Mouse (Mus musculus) liver, embryonic 16.5 days (tissue): Measurements from ENCODE around the gene Pdxk. TPM values are rescaled to one million over a fixed set of nuclear protein-coding genes. Genes with fewer than 3 reads are reported as not detected.

Source experiments
- ATAC-seq: fragments of 200-750 bp; cut with Nextera tagmentation; 2 replicates; pipeline ENCODE4 v1.8.0; 2017; ENCODE audit warnings: low read depth, mild to moderate bottlenecking, moderate number of reproducible peaks, moderate library complexity
- H3K27ac ChIP-seq: fragments of 300-500 bp; sonication (generic); 2 replicates; pipeline ENCODE4 v1.5.1; 2014; ENCODE audit warnings: mild to moderate bottlenecking, low read length
- H3K27me3 ChIP-seq: fragments of 300-500 bp; sonication (generic); 2 replicates; pipeline ENCODE4 v1.6.1; 2014; ENCODE audit warnings: low read depth, low read length, mixed read lengths; ENCODE audit not compliant: control insufficient read depth, insufficient read depth
- H3K36me3 ChIP-seq: fragments of 300-500 bp; sonication (generic); 2 replicates; pipeline ENCODE4 v1.6.1; 2014; ENCODE audit warnings: mild to moderate bottlenecking; ENCODE audit not compliant: control insufficient read depth, insufficient read depth
- H3K4me1 ChIP-seq: fragments of 300-500 bp; sonication (generic); 2 replicates; pipeline ENCODE4 v1.6.1; 2014; ENCODE audit warnings: low read depth, low read length, mixed read lengths; ENCODE audit not compliant: control insufficient read depth
- H3K4me2 ChIP-seq: fragments of 300-500 bp; sonication (generic); 2 replicates; pipeline ENCODE4 v1.6.1; 2014; ENCODE audit warnings: low read depth, low read length, mixed read lengths
- H3K4me3 ChIP-seq: fragments of 300-500 bp; sonication (generic); 2 replicates; pipeline ENCODE4 v1.5.1; 2014; ENCODE audit warnings: low read depth, mild to moderate bottlenecking, low read length
- H3K9ac ChIP-seq: fragments of 300-500 bp; sonication (generic); 2 replicates; pipeline ENCODE4 v1.6.1; 2014; ENCODE audit warnings: low read depth, low read length
- H3K9me3 ChIP-seq: fragments of 300-500 bp; sonication (generic); replicated peaks from 2 replicates; pipeline ENCODE4 v1.6.1; 2016; ENCODE audit warnings: low read length; ENCODE audit not compliant: control insufficient read depth
- WGBS: fragments of 180-500 bp; shearing (Covaris S2); extraction: QIAGEN DNeasy Blood & Tissue Kit; methylation state at CpG from one replicate; pipeline ENCODE4 v1.1.7; 2014; ENCODE audit not compliant: insufficient replicate concordance; 5-methylcytosine and 5-hydroxymethylcytosine counted together
- polyA plus RNA-seq: library from polyadenylated mRNA; unstranded; fragments of >200 nt; fragmentation: Nextera tagmentation; extraction: Ambion mirVana; gene quantifications from 2 replicates; pipeline ENCODE4 v1.2.1, GENCODE M21; 2015

The Pdxk gene
- polyA plus RNA-seq, 1 experiment from 2014 or later, result 6.4 TPM

DNA sequence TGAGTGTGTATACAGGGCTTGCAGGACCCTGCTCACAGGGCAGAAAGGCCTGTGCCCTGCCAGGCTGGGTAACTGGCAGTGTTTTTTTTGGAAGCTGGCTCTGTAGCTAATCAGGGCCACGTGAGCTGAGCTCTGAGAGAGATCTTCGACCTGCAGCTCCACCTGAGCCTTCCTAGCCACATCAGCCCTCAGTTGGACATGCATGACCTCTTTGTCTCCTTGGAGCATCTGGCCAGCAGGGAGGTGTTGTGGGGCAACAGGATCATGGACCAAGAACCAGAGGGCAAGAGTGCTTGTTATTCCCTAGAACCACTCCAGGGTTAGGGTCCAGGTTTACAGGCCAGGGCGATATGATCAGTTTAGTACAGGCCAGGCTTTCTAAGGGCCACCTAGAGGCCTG lies 17.4 kb downstream of the Pdxk start:
- Histone ChIP-seq H3K27ac (no peak overlapping the region), H3K4me2 (no peak overlapping the region), H3K27me3 (no peaks in the 10 kb centered on the region), H3K9me3 (no peaks in the 10 kb centered on the region), H3K36me3 (no peaks in the 10 kb centered on the region), H3K4me3 (no peak overlapping the region), H3K9ac (no peak overlapping the region), H3K4me1 (no peaks in the 10 kb centered on the region)
- 66% methylated on average over 3 of the region's 3 CpGs for WGBS
- no peak for ATAC-seq

DNA sequence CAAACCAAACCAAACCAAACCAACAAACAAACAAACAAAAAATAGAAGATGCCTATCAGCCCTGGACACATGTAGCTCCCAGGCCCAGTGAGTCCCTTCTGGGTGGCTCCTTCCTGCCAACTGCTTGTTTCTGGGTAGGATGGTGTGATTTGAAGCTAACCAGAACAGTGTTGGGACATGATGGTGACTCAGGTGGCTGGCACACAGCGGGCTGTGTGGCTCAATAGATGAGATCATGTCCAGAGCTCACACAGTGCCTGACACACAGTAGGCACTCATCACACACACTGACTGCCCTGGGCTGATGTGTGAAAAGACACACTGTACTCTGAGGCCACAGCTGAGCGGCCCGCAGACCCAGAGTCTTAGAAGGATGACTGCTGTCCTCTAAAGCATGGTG lies 18.6 kb downstream of the Pdxk start:
- no peak overlapping the region for H3K27ac ChIP-seq
- H3K9ac ChIP-seq, result no peak overlapping the region
- H3K27me3 ChIP-seq, result no peaks in the 10 kb centered on the region
- H3K4me2 ChIP-seq, result no peak overlapping the region
- H3K36me3 ChIP-seq, result no peaks in the 10 kb centered on the region
- H3K4me1 ChIP-seq, result no peaks in the 10 kb centered on the region
- no peak overlapping the region for H3K4me3 ChIP-seq
- ATAC-seq, result no peak
- 62% methylated on average over 3 of the region's 3 CpGs for WGBS
- no peaks in the 10 kb centered on the region for H3K9me3 ChIP-seq

DNA sequence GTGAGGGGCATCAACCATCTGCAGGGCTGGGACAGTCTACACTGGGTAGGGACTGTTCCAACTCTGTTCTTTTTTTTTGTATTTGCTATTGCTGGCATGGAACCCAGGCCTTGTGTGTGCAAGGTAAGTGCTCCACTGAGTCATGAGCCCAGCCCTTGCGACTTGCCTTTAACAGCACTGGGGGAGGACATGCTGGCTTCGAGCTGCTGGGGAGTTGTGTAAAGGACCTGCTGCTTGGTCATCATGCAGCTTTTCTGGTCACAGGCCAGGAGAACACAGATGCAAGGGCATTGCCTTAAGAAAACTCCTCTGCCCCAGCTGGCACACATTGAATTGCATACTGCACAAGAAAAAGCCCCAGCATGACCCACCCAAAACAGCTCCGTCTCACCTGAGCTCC lies 22.5 kb downstream of the Pdxk start:
- WGBS, result 77% methylated on average over 3 of the region's 3 CpGs
- no peak for ATAC-seq
- H3K9me3 ChIP-seq, result no peaks in the 10 kb centered on the region

DNA sequence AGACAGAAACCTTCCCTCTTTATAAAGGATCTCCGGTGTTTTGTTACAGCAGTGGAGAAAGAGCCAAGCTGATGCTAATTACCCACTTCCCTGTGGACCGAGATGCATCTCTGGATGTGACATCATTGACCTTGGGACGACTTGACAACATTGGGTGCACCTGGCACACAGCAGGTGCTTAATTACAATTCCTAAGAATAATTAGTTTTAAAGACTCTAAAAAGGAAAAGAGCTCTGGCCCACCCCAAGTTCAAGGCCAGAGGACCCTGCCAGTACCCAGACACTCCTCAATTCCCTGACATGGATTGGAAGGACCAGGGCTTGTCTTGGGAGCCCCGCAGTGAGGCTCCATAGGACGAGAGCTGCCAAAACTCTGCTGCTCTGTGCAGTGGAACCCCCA lies 23.2 kb downstream of the Pdxk start:
- Histone ChIP-seq H3K27ac (no peak overlapping the region), H3K36me3 (no peaks in the 10 kb centered on the region), H3K9ac (no peak overlapping the region), H3K4me1 (no peaks in the 10 kb centered on the region), H3K4me2 (no peak overlapping the region), H3K9me3 (no peaks in the 10 kb centered on the region), H3K27me3 (no peaks in the 10 kb centered on the region), H3K4me3 (no peak overlapping the region)
- 66% methylated on average over 5 of the region's 5 CpGs for WGBS
- ATAC-seq, result no peak

More for the DNA sequence above, 22.5 kb downstream of the Pdxk start:
- H3K4me2 ChIP-seq, result no peak overlapping the region
- no peaks in the 10 kb centered on the region for H3K4me1 ChIP-seq
- no peaks in the 10 kb centered on the region for H3K36me3 ChIP-seq
- H3K4me3 ChIP-seq, result no peak overlapping the region
- no peak overlapping the region for H3K27ac ChIP-seq
- H3K9ac ChIP-seq, result no peak overlapping the region
- no peaks in the 10 kb centered on the region for H3K27me3 ChIP-seq

DNA sequence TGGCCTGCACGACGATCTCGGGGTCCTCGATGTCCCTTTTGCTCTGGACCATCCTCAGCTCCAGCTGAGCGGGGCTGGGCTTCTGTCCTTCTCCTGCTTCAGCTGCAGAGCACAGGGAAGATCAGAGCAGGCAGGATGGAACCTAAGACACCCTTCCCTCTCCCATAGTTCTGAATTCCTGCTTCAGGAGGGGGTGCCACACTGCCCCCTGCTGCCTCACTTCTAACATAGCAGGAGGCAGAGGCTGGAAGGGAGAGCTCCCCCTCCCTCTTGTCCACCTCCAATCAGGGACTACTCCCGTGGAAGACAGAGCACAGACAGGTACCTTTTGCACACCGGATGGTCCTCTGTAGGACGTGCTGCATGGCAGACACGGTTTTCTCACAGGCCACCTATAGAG lies 24.0 kb downstream of the Pdxk start:
- Histone ChIP-seq H3K9me3 (no peaks in the 10 kb centered on the region), H3K4me3 (no peak overlapping the region), H3K9ac (no peak overlapping the region), H3K4me1 (no peaks in the 10 kb centered on the region), H3K27ac (no peak overlapping the region), H3K27me3 (no peaks in the 10 kb centered on the region), H3K4me2 (no peak overlapping the region), H3K36me3 (no peaks in the 10 kb centered on the region)
- 65% methylated on average over 9 of the region's 9 CpGs for WGBS
- no peak for ATAC-seq

DNA sequence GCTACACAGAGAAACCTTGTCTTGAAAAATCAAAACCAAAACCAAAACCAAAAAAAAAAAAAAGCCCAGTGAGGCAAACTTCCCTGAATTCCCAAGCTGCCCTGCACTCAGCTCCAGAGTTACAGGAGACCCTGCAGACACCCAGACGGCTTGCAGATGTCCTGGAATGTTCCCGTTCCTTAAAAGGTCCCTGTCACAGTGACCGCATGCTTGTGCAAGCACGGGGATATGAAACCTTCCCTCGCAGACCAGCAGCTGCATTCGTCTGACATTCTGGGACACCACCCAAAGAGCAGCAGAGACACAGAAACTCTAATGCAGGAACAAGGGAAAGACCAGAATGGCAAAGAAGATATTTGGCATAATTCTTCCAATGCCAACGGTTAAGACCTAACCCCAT lies 24.8 kb downstream of the Pdxk start:
- no peaks in the 10 kb centered on the region for H3K9me3 ChIP-seq
- WGBS, result 74% methylated on average over 7 of the region's 7 CpGs
- H3K27ac ChIP-seq, result no peak overlapping the region
- no peaks in the 10 kb centered on the region for H3K4me1 ChIP-seq
- no peaks in the 10 kb centered on the region for H3K27me3 ChIP-seq
- H3K4me3 ChIP-seq, result no peak overlapping the region
- no peak for ATAC-seq
- H3K4me2 ChIP-seq, result no peak overlapping the region
- H3K9ac ChIP-seq, result no peak overlapping the region
- H3K36me3 ChIP-seq, result no peaks in the 10 kb centered on the region

DNA sequence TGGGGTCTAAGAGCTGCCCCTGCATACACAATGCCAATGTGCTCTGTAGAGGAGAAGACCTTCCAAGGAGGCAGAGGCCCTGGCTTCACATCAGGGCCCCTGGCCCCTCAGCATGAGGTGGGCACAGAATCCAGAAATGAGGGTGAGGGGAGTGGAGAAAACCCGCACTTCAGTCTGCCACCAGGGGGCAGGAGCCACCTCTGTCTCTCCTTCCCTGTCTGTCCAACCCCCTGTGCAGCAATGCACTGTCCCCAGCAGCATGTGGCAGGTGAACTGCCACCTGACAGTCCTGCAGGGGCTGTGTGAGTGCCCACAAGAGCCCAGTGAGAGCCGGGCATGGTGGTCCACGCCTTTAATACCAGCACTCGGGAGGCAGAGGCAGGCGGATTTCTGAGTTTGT lies 25.2 kb downstream of the Pdxk start:
- H3K4me1 ChIP-seq, result no peaks in the 10 kb centered on the region
- H3K27me3 ChIP-seq, result no peaks in the 10 kb centered on the region
- ATAC-seq, result no peak
- no peak overlapping the region for H3K4me3 ChIP-seq
- 44% methylated on average over 5 of the region's 5 CpGs for WGBS
- H3K9ac ChIP-seq, result no peak overlapping the region
- H3K36me3 ChIP-seq, result no peaks in the 10 kb centered on the region
- no peaks in the 10 kb centered on the region for H3K9me3 ChIP-seq
- H3K27ac ChIP-seq, result no peak overlapping the region
- H3K4me2 ChIP-seq, result no peak overlapping the region

DNA sequence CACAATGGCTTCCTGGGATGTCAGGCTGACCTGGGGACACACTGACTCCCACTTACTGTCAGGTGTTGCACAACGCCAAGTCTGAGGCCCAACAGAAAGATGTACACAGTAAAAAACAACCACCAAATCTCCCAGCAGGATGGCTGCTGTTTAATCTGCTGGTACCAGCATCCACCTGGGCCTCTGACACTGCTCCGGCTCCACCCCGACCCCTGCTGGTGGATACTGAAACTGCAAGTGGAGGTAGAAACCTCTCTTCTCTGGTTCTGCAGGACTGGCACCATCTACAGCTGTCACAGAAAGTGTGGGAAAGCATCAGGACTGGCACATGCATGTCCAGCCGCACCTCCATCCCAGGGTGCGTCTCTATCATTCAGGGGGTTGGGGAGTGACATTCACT lies 26.7 kb downstream of the Pdxk start:
- H3K9ac ChIP-seq, result no peak overlapping the region
- WGBS, result 7% methylated on average over 5 of the region's 5 CpGs
- H3K4me1 ChIP-seq, result no peaks in the 10 kb centered on the region
- no peaks in the 10 kb centered on the region for H3K27me3 ChIP-seq
- H3K27ac ChIP-seq, result no peak overlapping the region
- ATAC-seq, result no peak
- H3K4me2 ChIP-seq, result no peak overlapping the region
- H3K36me3 ChIP-seq, result no peaks in the 10 kb centered on the region
- no peaks in the 10 kb centered on the region for H3K9me3 ChIP-seq
- H3K4me3 ChIP-seq, result no peak overlapping the region

DNA sequence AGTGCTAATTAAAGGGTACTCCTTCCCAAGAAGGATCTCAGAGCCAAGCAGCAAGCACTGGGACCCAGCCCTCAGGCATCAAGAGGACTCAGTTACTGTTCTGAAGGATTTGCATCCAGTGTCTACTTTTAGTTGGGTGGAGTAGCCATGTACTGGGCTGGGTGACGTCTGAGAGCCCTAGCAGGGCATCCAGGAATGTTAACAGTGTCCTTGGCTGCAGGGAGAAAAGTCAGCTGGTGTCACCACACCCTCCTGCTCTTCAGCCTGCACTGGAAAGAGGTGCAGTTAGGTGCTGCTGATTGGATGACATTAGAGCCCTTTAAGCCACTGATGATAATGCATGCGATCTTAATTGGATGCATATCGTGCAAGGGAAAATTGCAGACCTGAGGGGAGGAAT lies 31.9 kb downstream of the Pdxk start:
- no peak overlapping the region for H3K4me2 ChIP-seq
- no peaks in the 10 kb centered on the region for H3K9me3 ChIP-seq
- no peak overlapping the region for H3K4me3 ChIP-seq
- no peak overlapping the region for H3K27ac ChIP-seq
- peaks cover under 1% of the 10 kb centered on the region; the same call in 1 of the 2 replicates for H3K36me3 ChIP-seq
- H3K27me3 ChIP-seq, result no peaks in the 10 kb centered on the region
- ATAC-seq, result no peak
- H3K9ac ChIP-seq, result no peak overlapping the region
- H3K4me1 ChIP-seq, result no peaks in the 10 kb centered on the region
- 57% methylated on average over 3 of the region's 3 CpGs for WGBS

DNA sequence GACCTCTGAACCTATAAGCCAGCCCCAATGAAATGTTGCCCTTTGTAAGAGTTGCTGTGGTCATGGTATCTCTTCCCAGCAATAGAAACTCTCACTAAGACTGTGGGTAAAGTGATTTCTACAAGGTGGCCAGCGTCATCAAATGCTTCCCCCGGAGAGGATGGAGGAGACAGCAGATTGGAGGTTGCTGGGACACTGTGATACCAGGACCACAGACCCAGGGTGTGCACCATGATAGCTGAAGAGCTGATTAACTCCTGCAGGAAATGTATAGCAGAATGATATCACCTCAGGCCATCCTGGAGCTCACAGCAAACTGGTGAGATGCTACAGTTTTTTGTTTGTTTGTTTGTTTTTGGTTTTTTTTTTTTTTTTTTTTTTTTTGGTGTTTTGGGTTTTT lies 35.0 kb downstream of the Pdxk start:
- H3K9ac ChIP-seq, result no peak overlapping the region
- ATAC-seq, result no peak
- H3K4me1 ChIP-seq, result peaks cover 10% of the 10 kb centered on the region
- WGBS, result 22% methylated on average over 2 of the region's 2 CpGs
- H3K27ac ChIP-seq, result no peak overlapping the region
- H3K9me3 ChIP-seq, result no peaks in the 10 kb centered on the region
- H3K27me3 ChIP-seq, result no peaks in the 10 kb centered on the region
- no peak overlapping the region for H3K4me3 ChIP-seq
- peaks cover 2% of the 10 kb centered on the region; the same call in 1 of the 2 replicates for H3K36me3 ChIP-seq
- no peak overlapping the region for H3K4me2 ChIP-seq
